Mouse (Mus musculus) frontal cortex, postnatal 14 days (tissue): ENCODE data around the gene Ruvbl1.

ENCODE experiments used
- DNase-seq, 2 experiments: peaks; one replicate each; pipeline ENCODE4 v3.0.0; 2022; ENCODE audit warnings: low spot score in 2 of 2

The Ruvbl1 gene

DNA sequence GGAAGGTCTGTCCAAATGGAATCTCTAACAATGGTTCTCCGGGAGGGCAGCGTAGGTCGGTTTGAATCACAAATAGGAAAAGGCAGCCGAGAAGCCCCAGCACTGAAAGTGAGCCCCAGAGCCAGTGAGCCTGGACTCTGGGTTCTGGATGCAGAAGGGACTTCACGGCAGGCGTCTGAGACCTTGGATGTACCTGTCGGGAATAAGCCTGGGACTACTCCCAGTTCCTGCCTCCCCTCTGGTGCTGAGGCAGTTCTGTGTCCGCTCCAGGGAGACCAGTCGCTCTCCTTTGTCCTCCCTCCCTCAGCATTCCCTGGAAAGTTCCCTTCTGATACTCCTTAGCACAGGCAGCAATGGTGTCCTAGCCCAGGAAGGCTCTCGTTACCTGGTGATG is 80.2 kb downstream of the Ruvbl1 start:
- DNase-seq: no peak
